Mouse (Mus musculus) spleen, postnatal 4 days (tissue): Measurements from ENCODE around the gene Nectin1.
A peak's percentile ranks its signal among the peaks of the same experiment; 100 is the strongest.

Source experiments
- DNase-seq, 2 experiments: peaks; one replicate each; pipeline ENCODE4 v3.0.0; 2022; ENCODE audit warnings: low spot score in 2 of 2

The Nectin1 gene

DNA sequence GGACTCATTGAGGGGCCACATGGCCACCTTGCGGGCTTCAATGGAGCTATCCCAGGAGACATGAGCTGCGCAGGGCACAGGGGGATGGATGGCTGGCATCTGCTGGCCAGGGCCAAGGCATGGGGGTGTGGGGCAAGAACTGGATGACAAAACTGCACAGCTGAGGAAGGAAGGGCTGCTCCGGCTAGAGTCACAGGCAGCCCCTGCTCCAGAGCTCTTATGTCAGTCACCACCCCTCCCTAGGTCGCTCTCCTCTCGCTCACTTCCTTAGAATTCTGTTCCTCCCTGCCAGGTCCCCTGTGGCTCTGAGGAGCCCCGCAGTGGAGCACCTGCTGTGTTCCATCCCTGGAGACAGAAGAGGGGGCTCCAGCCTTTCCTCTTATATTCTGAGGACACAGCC is 63.8 kb downstream of the Nectin1 start:
- DNase-seq: no peak

GRCm38 (mm10) chr9:43808099-43808498 is 64.3 kb downstream of the Nectin1 start:
- DNase-seq: no peak

DNA sequence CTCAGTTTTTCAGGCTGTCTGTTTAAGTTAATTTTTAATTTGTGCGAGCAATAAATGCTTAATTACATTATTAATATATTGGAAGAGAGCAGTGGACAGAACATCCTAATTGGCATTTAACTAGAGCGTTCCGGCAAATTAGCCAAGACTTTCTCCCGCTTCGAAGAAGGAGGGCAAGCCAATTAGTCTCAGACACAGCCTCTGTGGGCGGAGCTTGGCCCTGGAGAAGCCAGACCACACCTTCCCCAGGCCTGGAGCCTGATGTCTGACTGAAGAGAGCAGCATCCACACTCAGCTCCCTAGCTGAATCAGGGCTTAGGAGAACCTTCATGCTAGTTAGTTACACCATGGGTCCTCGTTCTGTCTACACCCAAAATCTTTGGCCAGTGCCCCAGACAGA is 64.8 kb downstream of the Nectin1 start:
- DNase-seq: no peak

DNA sequence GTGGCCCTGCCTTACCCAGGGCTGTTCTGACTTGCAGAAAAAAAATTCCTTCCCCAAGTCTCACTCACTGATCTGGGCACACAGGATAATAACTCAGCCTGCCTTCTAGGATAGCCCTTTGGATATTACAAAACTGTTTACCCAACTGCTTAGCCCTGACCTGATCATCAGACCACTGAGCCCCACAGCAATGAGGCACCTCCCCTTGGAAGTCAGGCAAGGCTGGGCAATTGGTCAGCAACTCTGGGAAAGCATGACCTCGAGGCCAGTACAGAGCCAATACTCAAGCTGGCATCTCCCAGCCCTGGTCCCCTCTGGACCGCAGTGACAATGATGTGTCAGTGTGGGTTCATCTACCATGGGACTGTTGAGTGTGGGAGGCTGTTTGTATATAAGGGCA is 69.4 kb downstream of the Nectin1 start:
- no peak for DNase-seq

DNA sequence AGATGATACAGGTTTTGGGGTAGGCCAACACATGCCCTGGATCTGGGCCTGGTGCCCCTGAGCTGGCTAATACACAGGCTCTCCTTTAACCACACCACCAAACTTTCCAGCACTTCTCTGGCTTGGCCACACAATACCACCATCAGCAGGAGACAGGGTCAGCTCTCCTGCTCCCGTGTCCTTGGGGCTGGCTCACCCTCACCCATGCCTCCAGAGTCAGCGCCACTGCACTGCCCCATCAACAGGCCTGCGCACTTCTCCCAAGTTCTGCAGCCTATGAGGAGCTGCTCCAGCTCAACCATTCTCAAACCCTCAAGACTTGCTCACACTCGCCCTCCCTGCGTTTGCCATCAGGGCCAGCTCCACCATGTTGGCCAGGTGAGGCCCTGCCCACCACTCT is 78.4 kb downstream of the Nectin1 start:
- no peak for DNase-seq

- no peak for DNase-seq
Measured at GRCm38 (mm10) chr9:43825178-43825577, 81.4 kb downstream of the Nectin1 start.

- DNase-seq: no peak
Measured at GRCm38 (mm10) chr9:43826558-43827253, 82.9 kb downstream of the Nectin1 start.

DNA sequence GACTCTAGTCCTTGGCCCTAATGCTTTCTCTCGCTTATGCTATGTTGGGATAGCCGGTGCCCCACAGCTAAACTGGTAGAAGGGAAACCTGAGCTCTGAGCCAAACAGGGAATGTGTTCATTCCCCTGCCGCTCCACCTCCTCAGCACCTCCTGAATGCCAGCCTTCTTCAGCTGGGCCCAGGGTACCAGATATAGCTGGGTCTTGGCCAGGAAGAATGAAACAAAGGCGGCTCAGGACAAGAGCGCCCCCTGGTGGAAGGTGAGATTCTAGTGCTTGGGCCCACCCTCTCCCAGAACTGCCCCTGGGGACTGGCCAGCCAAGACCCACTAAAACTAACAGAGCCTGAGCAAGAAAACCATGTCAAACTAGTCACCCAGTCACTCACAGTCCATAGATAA is 83.8 kb downstream of the Nectin1 start:
- peak; percentile 24 to 76 for DNase-seq

DNA sequence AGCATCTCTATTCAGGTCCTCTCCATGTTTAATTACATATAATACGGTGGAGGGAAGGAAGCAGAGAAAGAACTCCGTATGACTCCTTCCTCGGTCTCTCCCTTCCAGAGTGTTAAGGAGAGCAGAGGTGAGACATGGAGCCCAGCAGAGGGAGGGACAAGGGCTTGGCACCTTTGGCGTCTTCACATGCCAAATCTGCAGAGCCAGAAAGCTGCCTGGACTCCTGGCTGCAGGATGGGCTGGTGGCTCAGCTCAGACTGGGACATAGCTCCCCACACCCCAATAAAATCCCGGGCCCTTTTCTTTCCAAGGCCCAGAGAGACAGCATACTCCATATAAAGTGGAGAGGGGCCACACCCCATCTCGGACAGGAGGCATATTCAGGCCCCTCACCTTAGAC is 85.2 kb downstream of the Nectin1 start:
- DNase-seq: no peak

DNA sequence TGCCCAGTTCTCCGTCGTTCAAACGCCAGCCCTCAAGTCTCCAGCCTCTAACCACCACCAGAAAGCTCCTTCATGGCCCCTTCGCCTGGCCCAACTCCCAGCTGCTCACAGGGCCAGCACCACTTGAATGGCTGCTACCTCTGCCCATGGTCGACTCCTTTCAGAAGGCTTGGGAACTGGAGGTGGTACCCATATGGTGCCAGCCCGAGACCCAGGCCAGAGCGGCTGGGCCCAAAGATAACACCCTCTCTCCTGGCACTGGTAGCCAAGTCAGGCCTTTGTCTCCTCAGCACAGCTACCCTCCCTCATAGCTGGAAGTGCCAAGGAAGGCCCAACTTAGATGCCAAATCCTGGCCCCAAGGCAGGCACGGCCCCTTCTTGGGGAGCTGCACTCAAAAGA is 89.4 kb downstream of the Nectin1 start:
- DNase-seq: no peak

- no peak for DNase-seq
Measured at GRCm38 (mm10) chr9:43834283-43834682, 90.5 kb downstream of the Nectin1 start.

DNA sequence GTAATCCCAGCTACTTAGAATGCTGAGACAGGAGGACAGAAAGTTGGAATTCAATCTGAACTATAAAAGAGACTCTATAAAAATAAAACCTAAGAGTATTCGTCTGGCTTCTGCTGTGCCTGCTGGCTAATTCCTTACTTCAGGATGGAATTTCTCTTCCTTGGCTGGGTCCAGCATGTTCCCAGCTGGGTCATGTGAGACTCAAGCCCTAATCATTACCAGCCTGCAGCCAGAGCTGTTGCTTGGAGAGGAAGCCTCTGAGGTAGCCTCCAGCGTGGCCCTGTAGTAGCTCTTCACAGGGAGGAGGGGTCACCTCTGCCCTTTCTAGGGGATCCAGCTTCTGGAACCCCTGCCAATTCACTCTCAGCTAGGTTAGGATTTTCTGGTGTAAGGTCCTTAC is 94.8 kb downstream of the Nectin1 start:
- DNase-seq: no peak

DNA sequence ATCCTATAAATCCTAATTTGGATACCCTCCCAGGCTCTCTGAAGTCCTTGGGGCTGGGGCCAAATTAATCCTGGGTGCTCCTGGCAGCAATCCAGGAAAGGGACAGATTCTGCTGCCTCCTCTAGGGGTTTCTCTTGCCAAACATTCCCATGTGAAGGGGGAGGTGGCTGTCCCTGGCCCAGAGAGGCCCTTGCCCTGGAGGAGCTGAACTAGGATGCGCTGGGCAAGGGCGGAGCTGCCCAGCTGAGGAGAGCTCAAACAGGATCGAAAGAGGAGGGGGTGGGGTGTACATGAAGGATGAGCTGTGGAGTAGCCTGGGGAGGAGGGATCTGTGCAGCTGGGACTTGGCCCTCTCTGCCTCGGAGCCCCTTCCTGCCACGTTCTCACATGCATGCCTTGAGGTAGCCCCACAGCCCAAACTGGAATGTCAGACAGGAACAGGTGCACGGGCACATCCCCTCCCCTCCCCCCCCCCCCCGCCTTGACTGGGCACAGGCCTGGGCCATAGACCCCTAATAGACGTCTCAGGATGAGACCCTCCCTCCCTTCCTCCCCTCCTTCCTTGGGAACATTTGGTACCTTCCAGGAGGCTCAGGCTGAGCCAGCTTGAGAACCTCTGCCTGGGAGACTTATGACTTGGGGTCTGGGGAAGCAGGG is 99.3 kb downstream of the Nectin1 start:
- DNase-seq: no peak

GRCm38 (mm10) chr9:43843711-43844127 is 99.9 kb downstream of the Nectin1 start:
- no peak for DNase-seq

GRCm38 (mm10) chr9:43845660-43846455 is 102.1 kb downstream of the Nectin1 start:
- no peak for DNase-seq

DNA sequence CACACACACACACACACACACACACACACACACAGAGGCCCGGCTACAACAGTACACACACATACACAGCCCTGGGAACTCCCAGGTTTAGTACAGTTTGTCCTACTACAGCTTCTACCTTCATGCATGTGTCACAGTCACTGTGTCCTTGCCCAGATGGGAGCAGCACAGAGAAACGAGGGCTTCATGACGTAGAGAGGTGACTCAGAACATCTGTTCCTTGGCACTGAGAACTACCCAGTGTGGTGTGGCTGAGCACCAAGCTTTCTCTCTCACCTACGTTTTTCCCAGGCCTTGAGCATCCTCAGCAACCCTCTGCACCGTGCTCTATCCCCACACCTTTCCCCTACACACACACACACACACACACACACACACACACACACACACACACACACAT is 104.1 kb downstream of the Nectin1 start:
- no peak for DNase-seq

GRCm38 (mm10) chr9:43850281-43850680 is 106.5 kb downstream of the Nectin1 start:
- no peak for DNase-seq

DNA sequence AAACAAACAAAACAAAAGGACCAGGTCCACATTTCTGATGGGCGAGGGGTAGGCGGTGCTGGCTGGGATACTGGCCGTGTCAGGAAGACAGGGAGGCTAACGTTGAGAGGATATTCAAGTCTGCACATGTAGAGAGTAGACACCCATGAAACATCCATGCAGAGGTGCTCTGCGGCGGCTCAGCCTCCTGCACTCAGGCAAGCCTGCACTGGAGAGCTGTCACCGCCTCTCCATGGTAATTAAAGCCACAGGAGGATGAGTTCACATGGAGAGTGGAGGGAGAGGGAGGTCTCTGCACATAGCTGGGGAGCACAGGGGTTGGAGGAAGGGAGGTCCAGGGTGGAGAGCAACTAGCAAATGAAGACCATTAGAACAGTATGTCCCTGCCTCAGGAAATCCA is 107.4 kb downstream of the Nectin1 start:
- DNase-seq: no peak

DNA sequence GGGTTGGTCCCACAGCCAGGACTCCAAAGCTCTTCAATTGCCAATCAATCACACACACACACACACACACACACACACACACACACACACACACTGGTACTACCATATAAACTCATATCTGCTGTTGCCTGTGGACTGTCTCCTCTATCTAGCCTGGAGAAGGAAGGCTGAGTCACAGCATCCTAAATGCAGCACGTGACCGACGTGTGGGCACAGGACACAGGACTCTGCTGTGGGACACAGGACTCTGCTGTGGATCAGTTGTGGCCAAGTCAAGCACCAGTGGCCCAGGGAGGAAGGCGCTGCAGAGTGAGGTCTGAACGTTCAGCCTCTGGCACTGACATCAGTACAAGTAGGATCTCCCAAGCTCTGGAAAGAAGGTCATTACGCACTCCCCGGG is 112.1 kb downstream of the Nectin1 start:
- DNase-seq: no peak
